Mouse (Mus musculus) retina, adult 2 months (tissue): Measurements from ENCODE around the gene Fam178b.

ENCODE experiments used
- DNase-seq: peaks from one replicate; pipeline ENCODE4 v3.0.0-alpha.2; 2012; ENCODE audit warnings: low read depth, low spot score

Gene Fam178b

DNA sequence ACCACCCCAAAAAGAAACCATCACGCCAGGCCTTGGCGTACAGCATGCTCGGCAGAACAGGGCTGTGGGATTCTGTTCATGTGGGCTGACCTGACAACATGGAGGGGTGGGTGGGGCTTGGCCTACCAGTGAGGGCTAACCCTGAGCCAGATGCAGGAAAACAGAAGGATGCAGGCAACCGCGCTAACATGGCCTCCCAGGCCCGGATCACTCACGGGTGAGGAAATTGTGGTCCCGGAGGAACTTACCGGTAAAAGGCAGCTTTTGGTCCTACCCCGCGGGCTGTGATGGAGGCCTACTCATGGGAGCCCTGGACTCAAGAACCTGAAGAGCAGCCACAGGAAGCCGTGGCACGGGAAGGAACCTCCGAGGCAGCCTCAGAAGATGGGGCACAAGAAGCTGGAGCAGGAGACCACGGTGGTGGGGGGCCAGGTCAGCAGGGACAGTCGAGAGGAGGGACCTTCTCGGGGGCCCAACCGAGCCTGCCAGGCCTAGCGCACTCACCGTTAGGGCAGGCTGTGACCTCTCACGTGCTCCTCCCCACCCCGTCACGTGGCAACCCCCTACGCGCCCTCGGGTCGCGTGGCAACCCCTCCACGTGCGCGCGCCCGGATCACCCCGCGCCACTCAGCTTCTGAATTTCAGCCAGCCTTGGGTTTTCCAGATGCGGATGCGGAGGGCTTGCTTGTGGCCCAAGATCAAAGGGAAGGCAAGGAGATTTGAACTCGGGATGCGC, at the start of gene Fam178b:
Gene Fam178b, minus strand, starts transcription at position 564 of the 736 bp plus-strand sequence.
- DNase-seq, result no peak

DNA sequence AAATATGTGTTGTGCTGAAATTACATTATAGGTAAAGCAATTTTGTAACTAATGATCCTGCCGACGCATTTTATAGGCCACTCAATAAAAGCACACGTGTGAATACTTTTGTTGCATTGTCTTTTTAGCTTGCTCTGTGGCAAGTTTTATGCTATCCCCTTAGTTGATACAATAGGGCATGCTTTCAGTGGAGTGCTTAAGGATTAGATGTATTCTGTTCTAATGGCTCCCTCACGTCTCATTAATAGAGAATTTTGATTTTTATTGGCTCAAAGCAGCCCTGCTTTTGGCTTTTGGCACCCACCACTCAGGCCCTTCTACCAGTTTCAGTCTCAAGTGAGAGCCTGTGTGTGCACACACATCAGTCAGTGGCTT, 41.1 kb upstream of the Fam178b start:
- no peak for DNase-seq

DNA sequence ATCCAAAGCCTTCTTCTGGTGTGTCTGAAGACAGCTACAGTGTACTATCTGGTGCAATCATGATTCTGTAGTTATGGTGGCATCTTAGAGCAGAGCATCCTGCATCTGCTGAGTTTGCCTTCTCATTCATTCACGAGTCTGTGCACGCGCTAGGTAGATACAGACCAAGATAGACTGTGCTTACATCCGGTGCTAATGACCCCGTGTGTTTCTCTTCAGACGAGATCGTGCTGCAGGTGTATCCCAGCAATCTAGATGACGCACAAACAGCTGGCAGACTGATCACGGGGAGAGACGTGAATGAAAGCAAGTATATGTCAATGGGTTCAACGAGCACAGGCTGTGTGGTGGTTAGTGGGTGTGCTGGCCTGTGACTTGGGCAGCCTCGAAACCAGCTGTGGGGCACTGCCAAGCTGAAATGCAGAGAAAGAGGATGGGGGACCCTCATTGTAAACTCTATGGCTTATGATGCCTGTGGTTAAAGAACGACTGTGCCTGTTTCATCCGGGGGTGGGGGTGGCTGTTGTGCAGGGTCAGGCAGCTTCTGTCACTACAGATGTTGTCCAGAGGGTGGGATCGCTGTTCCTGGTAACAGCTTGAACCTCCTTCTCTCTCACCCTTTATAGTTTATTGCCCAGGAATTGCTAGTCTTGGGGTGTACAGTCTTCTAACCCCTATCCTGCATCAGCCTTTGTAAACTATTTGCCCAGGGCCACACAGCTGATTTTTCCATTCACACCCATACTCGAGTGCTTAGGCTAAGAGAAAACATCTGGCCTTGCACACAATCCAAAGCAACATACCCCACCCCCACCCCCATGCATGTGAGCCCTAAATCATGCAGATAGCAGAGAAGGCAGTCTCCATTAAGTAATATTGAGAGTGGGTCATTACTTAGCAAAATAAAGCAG, 40.4 kb upstream of the Fam178b start:
- DNase-seq, result no peak

DNA sequence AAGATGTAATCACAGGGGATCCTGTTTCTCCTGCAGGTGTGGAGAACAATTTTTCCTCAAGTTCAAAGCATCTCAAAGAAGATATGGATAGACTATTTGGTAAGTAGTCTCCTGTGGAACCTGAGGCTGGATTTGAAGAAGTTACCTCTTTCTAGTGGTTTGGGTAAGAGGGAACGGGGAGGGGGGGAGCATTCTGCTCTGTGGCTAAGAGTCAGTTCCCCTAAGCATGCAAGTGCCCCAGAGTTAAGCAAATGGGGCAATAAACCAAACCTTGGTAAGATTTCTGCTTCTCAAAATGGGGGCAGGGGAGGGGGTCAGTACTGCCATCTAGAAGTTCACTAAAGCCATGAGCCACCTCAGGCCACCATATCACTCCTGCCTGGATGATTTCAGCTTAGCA, 35.8 kb upstream of the Fam178b start:
- no peak for DNase-seq

DNA sequence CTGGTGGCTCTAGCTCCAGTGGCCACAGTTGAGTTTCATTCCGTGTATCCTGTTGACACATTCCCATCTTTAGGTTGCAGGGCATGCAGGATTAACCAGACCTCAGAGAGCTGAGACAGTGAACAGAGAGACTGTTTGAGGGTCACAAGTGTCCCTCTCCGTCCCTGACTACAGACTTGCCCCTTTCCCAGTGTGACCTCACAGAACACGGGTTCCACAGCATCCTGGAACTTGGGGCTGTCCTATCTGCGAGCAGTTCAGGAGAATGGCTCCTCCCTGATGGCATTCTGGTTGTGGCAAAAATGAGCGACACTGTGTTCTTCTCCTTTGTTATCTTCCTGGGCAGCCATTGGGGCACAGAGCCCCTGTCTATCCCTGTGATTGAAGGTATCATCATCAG, 31.3 kb upstream of the Fam178b start, which contains the start of gene Actr1b:
Gene Actr1b, minus strand, starts transcription at position 112 of the 400 bp plus-strand sequence.
- no peak for DNase-seq

DNA sequence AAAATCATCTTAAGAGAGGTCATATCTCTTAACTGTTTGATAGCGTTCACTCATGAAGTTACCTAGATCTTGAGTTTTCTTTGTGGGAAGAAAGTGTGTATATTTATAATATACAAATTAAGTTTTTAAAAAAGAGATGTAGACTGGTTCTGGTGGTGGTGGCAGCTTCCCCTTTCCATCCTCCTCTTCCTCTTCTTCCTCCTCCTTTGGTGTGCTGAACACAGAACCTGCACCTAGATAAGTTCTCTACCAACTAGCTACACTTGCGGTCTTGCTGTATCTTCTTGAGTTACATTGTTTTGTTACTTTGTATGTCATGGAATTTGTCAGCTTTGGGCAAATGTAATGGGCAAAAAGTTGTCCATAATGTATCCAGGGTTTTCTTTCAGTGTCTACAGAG, 28.1 kb upstream of the Fam178b start:
- no peak for DNase-seq

DNA sequence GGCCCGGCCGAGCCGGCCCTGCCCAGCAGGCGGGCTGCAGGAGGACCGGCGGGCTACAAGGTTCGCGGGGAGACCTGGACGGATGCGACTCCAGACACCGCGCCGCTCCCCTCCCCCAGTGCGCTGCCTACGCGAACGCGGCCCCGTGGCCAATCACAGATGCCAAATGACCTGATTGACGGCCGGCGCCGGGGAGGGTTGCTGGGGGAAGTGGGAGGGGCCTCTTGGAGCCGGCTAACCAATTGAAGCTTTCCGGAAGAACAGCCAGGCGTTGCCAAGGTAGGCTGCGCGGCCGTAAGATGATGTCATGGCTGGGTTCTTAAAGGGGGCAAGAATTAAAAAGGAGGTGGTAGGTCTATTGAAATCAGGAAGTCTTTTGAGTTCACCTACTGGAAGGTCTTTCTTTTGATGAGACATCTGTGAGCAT, 26.9 kb upstream of the Fam178b start, which contains the start of gene 4933424G06Rik:
Gene 4933424G06Rik, plus strand, starts transcription at position 296 of the 427 bp plus-strand sequence.
- peak; percentile 91 for DNase-seq

DNA sequence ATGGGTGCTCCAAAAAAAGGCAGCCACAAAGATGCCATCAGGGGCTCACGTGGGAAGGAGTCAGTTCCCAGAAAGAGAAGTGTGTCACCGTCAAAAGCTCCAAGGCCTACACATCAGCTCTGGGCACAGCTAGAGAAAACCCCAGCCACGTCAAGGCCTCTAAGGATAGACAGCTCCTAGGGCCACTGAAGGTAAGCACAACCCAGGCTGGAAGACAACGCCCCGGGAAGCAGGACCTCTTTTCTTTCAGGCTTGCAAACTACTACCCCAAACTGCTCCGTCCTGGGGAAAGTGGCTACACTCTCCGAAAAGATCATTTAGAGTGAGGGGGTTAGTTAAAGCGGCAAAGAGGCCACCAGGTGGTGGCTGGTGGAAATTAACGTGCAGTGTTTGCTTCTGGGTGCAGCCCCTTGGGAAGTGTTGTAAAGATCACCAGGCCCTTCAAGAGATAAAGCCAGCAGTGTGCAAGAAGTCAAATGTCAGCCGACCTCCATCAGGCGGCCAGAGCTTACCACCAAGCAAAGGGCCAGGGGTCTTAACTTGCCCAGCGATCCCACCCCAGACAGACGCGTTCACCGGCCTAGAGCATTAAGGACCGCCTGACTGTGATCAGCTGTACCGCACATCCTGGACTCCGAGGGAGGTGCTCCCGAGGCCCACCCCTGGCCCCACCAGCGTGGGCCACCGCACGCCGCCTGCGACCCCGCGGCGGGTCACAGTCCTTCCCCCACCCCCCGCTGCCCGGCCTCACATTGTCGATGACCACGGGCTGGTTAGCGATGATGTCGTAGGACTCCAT, 26.3 kb upstream of the Fam178b start:
- DNase-seq, result no peak

DNA sequence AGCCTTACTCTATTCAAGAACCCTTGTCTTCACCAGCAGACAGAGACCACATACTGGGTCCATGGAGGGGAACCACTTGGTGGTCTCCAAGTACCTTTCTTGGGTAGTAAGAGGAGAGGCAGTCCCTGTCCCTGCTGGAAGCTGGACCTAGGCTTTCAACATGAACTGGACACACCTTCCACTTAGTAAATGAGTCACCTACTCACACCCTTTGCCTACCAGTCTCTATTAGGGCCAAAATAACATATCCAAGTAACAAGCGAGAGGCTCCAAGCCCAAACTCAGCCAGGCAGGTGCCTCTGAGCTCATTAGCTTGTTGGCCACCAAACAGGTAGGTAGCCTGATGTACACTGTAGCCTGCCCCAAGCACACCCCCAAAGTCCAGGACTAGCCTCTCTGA, 25.6 kb upstream of the Fam178b start:
- no peak for DNase-seq

DNA sequence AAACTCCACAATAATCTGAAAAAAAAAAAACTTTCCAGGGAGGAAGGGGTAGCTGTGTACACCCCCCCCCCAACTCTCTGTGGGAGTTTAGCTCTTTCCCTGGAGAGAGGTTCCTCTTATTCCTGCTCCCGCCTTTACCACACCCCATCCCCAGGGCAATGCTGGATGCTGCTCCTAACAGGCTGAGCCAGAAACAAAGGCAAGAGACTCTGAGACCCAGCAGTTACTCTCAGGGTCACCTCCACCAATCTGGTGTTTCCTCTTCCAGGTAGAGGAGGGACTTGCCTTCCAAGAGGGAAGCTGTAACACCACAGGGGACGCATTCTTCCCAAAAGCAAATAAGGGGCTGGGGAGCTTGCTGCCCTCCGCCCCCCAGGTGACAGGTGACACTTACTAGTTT, 24.8 kb upstream of the Fam178b start:
- no peak for DNase-seq

DNA sequence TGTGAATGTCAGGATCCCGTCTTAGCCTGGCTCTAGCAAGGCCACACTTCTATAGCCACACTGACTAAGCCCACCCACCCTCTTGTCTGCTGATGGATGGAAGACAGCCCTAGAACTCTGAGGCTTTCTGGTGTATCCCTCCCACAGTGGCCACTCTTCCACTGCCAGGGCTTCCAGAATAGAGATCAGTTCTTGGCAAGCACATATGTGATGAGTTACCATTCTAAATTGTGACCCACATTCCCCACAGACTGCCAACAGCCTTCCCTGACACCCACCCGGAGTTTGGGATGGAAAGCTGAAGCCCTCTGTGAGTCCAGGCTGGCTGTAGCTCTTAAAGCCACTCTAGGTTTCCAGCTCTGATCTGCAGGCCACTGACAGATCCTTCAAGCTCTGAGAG, 24.2 kb upstream of the Fam178b start:
- no peak for DNase-seq

DNA sequence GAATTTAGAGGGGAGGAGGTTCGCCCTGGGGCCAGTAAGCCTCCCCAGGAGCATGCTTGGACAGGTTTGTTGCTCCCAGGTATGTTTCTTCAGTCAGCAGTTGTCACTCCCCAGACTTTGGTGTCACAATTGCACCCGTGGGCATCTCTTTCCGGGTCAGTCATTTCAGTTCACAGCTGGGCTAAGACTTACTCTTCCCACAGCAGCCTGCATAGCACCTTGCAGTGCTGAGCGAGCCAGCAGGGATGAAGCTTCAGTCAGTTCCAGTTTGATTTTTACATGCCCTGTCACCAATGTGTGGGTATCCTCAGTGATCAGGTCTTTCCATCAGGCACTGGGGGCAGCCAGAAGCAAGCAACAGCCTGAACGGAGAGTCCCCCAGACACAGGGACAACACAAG, 14.0 kb upstream of the Fam178b start:
- no peak for DNase-seq

DNA sequence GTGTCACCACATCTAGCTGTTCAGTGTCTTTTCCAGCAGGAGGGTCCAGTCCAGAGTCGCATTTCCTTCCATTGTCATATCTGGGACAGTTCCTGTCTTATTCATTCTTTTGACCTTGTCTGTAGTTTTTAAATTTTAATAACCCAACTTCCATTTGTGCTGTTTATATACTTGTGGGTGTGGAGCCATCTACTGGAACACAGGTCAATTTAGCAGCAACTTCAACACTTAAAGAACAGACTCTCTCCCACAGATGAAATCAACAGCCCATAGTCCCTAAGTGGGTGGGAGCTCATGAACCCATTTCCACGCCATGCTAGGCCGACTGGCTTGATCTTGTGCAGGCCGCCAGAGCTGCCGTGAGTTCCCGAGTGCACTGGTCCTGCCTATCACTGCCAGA, 13.4 kb upstream of the Fam178b start:
- no peak for DNase-seq

DNA sequence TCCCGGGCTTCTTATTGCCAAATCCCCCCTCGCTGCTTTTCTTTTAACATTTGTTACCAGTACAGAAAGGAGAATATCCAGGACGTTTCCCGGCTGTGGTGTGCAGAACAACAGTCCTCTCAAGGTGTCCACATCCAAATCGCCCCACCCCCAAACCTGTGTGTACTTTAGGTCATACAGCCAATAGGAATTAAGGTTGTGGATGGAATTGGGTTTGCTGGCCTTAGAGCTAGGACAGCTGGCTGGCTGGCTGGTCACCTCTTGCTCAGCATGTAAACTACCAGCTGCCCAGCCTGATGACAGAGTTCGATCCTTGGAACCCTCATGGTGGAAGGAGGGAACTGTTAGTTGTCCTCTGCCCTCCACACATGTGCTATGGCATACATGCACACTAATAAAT, 11.9 kb upstream of the Fam178b start:
- no peak for DNase-seq

DNA sequence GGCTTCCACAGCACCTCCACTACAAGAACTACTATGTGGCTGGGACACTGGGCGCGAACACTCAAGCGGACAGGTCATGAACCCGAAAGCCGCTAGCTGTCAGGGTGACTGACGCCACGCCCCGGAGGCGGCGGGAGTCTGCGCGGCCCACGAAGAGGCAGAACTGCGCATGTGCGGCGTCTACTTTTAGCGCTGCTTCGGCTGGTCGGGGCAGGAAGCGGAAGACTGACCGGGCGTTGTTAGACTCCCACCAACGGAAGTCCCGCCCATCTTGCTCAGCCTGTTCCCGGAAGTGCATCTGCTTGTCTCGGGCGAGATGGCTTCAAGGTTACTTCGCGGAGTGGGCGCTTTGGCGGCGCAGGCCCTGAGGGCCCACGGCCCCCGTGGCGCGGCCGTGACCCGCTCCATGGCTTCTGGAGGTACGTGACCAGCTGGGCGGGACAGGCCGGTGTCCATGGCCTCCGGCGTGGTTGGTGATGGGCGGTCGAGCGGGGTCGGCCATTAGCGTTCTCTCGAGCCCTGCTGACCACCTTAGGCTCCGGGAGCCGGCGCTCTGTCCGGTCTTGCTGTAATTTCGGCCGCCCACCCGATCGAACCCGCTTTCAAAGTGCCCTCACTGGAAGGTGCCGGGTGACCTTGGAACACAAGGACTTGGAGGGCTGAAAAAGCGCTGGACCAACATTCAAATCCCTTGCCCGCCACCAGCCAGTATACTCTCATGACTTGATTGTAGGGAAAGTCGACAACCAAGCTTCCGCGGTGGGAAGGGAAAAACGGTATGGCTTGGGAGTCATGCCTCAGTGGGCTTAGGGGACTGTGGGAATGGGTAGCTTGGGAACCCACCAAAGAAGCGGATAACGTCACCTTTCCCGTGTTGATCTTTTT, 8.5 kb upstream of the Fam178b start, which contains the start of gene Cox5b:
Gene Cox5b, plus strand, starts transcription at position 179 of the 885 bp plus-strand sequence.
- peak; percentile 99 for DNase-seq

DNA sequence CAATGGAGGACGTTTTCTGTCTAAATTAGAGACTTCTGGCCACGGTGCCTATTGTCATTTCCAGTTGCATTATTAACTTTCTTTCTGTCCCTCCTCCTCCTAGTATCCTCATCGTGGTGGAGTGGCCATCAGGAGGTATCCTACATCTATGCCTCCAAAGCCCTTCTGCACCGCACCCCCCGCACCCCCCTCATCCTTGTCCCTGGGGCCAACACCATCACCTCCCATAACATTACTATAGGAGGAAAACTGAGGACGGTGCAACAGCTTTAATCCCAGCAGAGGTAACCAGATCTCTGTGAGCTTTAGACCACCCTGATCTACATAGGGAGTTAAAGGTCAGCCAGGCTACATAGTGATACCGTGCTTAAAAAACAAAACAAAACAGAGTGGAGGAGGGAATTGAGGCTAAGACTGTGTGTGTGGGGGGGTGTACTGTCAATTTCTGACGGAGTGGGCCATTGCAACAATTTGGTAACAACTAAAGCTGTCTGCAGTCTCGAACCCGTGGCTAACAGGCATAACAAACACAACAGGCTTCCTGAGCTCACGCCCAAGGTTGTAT, 7.8 kb upstream of the Fam178b start:
- DNase-seq, result no peak

DNA sequence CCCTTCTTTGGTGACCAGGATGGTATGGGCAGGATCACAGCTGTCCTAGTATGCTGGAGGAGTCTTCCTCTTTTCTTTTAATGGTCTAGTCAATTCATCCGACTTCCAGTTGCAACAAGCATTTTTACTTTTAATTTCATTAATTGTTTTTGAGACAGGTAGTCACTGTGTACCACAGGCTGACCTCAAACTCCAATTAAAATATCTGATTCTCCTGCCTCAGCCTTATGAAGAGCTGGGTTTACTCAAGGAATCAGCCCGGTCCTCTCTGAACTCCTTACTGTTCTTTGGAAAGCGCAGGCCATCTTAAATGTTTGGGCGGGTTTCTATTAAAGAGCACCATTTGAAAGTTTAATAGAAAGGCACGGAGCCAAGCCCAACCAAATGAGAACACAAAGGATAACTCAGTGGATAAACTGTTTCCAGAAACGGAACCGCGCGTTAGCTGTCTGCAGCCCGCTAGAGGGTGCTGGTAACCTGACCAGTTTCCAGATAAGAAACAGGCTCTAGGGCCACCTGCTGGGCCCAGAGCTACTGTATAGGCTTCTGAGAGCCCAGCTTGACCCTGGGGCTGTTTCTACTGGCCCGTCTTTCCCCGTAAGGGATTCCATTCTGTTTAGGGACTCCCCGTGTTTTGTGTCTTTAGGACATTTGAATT, 956 bp upstream of the Fam178b start:
- peak; percentile 70 for DNase-seq

DNA sequence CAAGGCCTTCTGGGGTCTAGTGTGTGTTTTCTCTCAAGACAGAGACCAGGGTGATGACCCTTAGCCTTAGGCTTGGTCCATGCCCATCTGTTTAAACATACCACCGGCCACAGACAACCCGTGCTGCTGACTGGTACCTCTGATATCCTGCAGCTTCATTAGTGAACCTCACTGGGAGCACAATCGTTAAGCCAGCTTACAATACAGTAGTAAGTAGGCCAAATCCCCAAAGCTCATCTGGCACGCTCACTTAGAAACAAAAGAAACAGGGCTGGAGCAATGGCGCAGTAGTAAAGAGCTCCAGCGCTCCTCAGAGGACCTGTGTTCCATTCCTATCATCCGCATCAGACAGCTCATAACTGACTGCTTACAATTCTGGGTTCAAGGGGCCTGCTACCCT, 2.1 kb downstream of the Fam178b start:
- DNase-seq, result peak; percentile 74

DNA sequence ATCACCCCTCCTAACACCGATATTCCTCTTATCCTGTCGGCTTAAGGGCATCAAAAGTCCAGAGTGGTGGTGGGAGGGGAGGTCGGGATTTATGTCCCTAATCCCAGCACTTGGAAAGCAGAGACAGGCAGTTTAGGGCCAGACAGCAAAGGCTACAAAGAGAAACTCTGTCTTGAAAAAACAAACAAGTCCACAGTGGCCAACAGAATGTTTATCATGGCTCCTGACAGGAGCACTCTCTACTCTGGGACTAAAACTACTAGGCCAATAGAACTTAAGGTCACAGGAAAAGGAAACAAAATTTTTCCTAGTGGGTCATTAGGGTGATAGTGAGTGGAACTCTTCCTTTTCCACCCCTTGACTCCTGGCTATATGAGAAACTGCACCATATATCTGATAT, 8.0 kb downstream of the Fam178b start:
- no peak for DNase-seq
